Comparison of ENCODE assay signal across 8 mouse cellular contexts in the genomic region with DNA sequence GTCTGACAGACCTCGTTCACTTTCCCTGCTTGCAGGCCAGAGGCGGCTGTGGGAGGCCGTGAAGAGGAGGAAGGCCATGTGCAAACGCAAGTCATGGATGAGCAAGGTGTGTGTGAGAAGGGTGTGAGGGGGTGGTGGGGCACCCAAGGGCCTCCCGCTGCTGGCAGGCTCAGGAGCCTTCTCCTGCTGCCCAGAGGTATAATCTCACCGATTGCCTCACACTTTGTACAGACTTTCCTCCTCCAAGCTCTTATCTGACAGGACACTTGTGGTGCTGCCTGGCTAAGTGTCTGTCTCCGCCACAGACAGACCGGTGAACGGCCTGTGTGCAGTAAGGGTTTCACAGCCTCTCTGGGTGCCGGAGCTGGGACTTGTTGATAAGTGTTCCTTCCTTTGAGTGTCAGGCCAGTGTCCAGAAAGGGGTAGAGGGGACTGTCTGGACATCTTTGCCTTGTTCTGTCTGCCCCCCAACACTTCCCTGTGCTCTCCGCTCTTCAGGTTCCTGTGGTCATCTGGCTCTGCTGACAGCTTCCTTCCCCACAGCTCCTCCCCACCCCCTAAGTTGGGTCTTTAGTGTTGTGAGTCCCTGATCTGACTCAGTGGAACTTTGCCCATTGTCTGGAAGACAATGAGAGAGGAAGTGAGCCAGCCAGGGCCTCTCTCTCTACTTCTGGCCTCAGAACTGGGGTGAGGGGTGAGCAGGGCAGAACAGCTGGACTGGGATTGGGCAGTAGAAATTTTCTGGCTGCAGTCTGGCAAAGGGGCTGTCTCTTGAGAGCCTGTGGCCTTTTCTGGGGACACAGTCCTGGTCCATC. TPM values are rescaled to one million over a fixed set of nuclear protein-coding genes. Genes with fewer than 3 reads are reported as not detected.
DNase-seq lines count a peak whose midpoint lies in the region; ATAC-seq lines count a peak whose summit lies in the region.

No protein-coding gene starts in this region.

- no peak for ATAC-seq in embryonic facial prominence, embryonic 11.5 days (replicated peaks; ENCODE audit: insufficient number of reproducible peaks, low FRiP score, low TSS enrichment, low read depth)
- no peak for ATAC-seq in hindbrain, embryonic 12.5 days (ENCODE audit: low FRiP score)
- peak; percentile 95 for ATAC-seq in liver, embryonic 15.5 days (ENCODE audit: insufficient read depth)

- 70% methylated on average over 11 of the region's 11 CpGs for WGBS in embryonic facial prominence, embryonic 11.5 days
- WGBS in hindbrain, embryonic 12.5 days = 48% methylated on average over 11 of the region's 11 CpGs
- WGBS in liver, embryonic 15.5 days (ENCODE audit: insufficient replicate concordance) = 10% methylated on average over 11 of the region's 11 CpGs

- no peaks in the 10 kb centered on the region for H3K27me3 ChIP-seq in embryonic facial prominence, embryonic 11.5 days (ENCODE audit: control insufficient read depth, insufficient read depth, low read length)
- no peaks in the 10 kb centered on the region for H3K27me3 ChIP-seq in hindbrain, embryonic 12.5 days
- H3K27me3 ChIP-seq in liver, embryonic 15.5 days = no peaks in the 10 kb centered on the region

- no peak overlapping the region for H3K27ac ChIP-seq in embryonic facial prominence, embryonic 11.5 days (replicated peaks; ENCODE audit: low read depth, low read length)
- H3K27ac ChIP-seq in hindbrain, embryonic 12.5 days = peak overlapping the region; percentile 44
- peak overlapping the region; percentile 95 for H3K27ac ChIP-seq in liver, embryonic 15.5 days (replicated peaks)

- intact Hi-C loops in left cerebral cortex, postnatal 14 days (cut with DNase I) = no loop called here

- no peak overlapping the region for H3K9ac ChIP-seq in embryonic facial prominence, embryonic 11.5 days (replicated peaks; ENCODE audit: low read length)
- H3K9ac ChIP-seq in hindbrain, embryonic 12.5 days = no peak overlapping the region
- peak overlapping the region; percentile 54 for H3K9ac ChIP-seq in liver, embryonic 15.5 days

- no peaks in the 10 kb centered on the region for H3K9me3 ChIP-seq in embryonic facial prominence, embryonic 11.5 days (replicated peaks; ENCODE audit: control insufficient read depth, low read length)
- no peaks in the 10 kb centered on the region for H3K9me3 ChIP-seq in hindbrain, embryonic 12.5 days (replicated peaks)
- no peaks in the 10 kb centered on the region for H3K9me3 ChIP-seq in liver, embryonic 15.5 days (replicated peaks)

- peak; percentile 18 for DNase-seq in ovary, postnatal 36 days (ENCODE audit: low spot score)
- no peak for DNase-seq in ovary, postnatal 10 days (ENCODE audit: low spot score)
- DNase-seq in embryonic facial prominence, embryonic 11.5 days (ENCODE audit: low spot score) = peak; percentile 14
- peak; percentile 69 to 70 for DNase-seq in spleen, postnatal 10 days (ENCODE audit: low spot score in 2 of 2)
- no peak for DNase-seq in left cerebral cortex, postnatal 14 days (ENCODE audit: low spot score in 2 of 2)
- no peak for DNase-seq in B cell, adult 2 months

- H3K36me3 ChIP-seq in embryonic facial prominence, embryonic 11.5 days (replicated peaks; ENCODE audit: control insufficient read depth, insufficient read depth, low read depth, low read length) = no peaks in the 10 kb centered on the region; the same call in 1 of the 2 replicates
- peaks cover 17% of the 10 kb centered on the region for H3K36me3 ChIP-seq in hindbrain, embryonic 12.5 days
- H3K36me3 ChIP-seq in liver, embryonic 15.5 days (replicated peaks) = peaks cover 9% of the 10 kb centered on the region

- peaks cover 9% of the 10 kb centered on the region for H3K4me1 ChIP-seq in embryonic facial prominence, embryonic 11.5 days (ENCODE audit: control insufficient read depth, insufficient read depth, low read length)
- H3K4me1 ChIP-seq in hindbrain, embryonic 12.5 days = peaks cover 49% of the 10 kb centered on the region
- peaks cover 96% of the 10 kb centered on the region for H3K4me1 ChIP-seq in liver, embryonic 15.5 days (replicated peaks)

- H3K4me2 ChIP-seq in embryonic facial prominence, embryonic 11.5 days (ENCODE audit: low read depth, low read length) = no peak overlapping the region
- no peak overlapping the region for H3K4me2 ChIP-seq in hindbrain, embryonic 12.5 days (replicated peaks)
- peak overlapping the region; percentile 63 for H3K4me2 ChIP-seq in liver, embryonic 15.5 days

- H3K4me3 ChIP-seq in embryonic facial prominence, embryonic 11.5 days (ENCODE audit: low read depth, low read length) = no peak overlapping the region
- H3K4me3 ChIP-seq in hindbrain, embryonic 12.5 days = no peak overlapping the region
- H3K4me3 ChIP-seq in liver, embryonic 15.5 days (replicated peaks) = peak overlapping the region; percentile 11

RNA-seq across cellular contexts. Expression of a gene that starts 22.4 kb away (rescaled TPM):
- 5.3 and 5.8 TPM in 2 replicates for polyA plus RNA-seq in embryonic facial prominence, embryonic 11.5 days (2014; fragmentation: Nextera tagmentation; extraction: Ambion mirVana)
- 15.6 and 17.2 TPM in 2 replicates for polyA plus RNA-seq in hindbrain, embryonic 12.5 days (2016; fragmentation: Nextera tagmentation; extraction: Ambion mirVana)
- 4.5 and 4.7 TPM in 2 replicates for polyA plus RNA-seq in liver, embryonic 15.5 days (2015; fragmentation: Nextera tagmentation; extraction: Ambion mirVana)
- total RNA-seq in left cerebral cortex, postnatal 14 days (2021) = 100 to 1,000 TPM; 112 TPM

RNA-seq across cellular contexts. Expression of a gene that starts 57.3 kb away (rescaled TPM):
- polyA plus RNA-seq in embryonic facial prominence, embryonic 11.5 days (2014; fragmentation: Nextera tagmentation; extraction: Ambion mirVana) = 57.9 and 63.2 TPM in 2 replicates
- 44.4 and 55.4 TPM in 2 replicates for polyA plus RNA-seq in hindbrain, embryonic 12.5 days (2016; fragmentation: Nextera tagmentation; extraction: Ambion mirVana)
- polyA plus RNA-seq in liver, embryonic 15.5 days (2015; fragmentation: Nextera tagmentation; extraction: Ambion mirVana) = 285 and 299 TPM in 2 replicates
- 10 to 100 TPM; 89.4 to 97.8 TPM for total RNA-seq in left cerebral cortex, postnatal 14 days (2021)

Comparison
In these comparisons a context has a peak if more than half of its experiments do, and no peak if none do; other contexts are left out.
1. DNase-seq: peak in ovary, postnatal 36 days (single experiment), embryonic facial prominence, embryonic 11.5 days (single experiment) and spleen, postnatal 10 days (2 of 2); none in ovary, postnatal 10 days (single experiment), left cerebral cortex, postnatal 14 days (0 of 2) and B cell, adult 2 months (0 of 2).